Mouse (Mus musculus) Patski (cell line): Measurements from ENCODE around the gene Carmil3. TPM values are rescaled to one million over a fixed set of nuclear protein-coding genes. Genes with fewer than 3 reads are reported as not detected.

Experiments used
- ATAC-seq: fragments of 100-300 bp; one replicate; pipeline ENCODE4 v1.8.0; 2021
- CTCF ChIA-PET: fragments of 350-600 bp; sonication (Branson Sonifier 250); formaldehyde crosslinking; loops from one replicate; lab custom pipeline; 2022; ENCODE audit warnings: inconsistent platforms; lab: Charles Lee
- POLR2A ChIA-PET: fragments of 350-600 bp; sonication (Branson Sonifier 250); formaldehyde crosslinking; loops from one replicate; lab custom pipeline; 2022; ENCODE audit warnings: antibody characterized with exemption, inconsistent platforms; lab: Charles Lee
- DNase-seq: peaks from one replicate; pipeline ENCODE4 v3.0.0-alpha.2; 2011; ENCODE audit warnings: low read depth, low spot score
- H3K27me3 ChIP-seq: fragments of 371-371 bp; one replicate; pipeline ENCODE4 v1.5.1; 2021
- CTCF ChIP-seq: fragments of 100-300 bp; IDR thresholded peaks from one replicate; pipeline ENCODE4 v1.5.1; 2021
- in situ Hi-C: fragments of 300-500 bp; cut with MboI; formaldehyde crosslinking; loops from 3 replicates; pipeline ENCODE4 v1.11.1; 2018; ENCODE audit warnings: low pct_unique_long_range_greater_than_20kb, mixed read lengths
- polyA plus RNA-seq: library from polyadenylated mRNA; unstranded; gene quantifications from one replicate; pipeline ENCODE4 v1.2.3, GENCODE M21; 2021

Gene Carmil3
- polyA plus RNA-seq, 1 experiment from 2014 or later, result 2.6 TPM

DNA sequence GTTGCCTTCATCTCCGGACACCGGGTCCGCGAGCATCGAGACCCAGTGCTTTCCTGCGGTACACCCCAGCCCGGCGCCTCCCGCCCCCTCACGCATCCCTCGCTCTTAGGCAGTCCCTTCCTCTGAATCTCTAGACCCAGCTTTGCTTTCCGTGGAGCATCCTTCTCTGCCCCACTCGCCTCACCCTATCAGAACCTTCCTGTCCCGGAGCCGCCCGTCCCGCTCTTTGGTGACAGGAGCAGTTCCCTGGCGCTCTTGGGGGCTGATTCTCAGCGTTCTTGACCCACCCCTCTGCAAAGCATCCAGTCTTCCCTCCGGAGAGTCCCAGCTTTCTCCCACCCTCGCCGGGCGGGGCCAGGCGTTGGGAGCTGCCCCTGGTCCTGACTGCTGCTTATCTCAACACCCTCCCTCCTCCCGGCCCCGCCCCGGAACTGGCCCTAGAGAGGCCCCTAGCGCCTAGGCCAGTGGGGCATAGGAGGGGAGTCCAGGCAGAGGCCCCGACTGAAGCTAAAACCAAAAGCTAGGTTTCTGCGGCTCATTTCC is 911 bp downstream of the Carmil3 start:
- no peaks in the 10 kb centered on the region for H3K27me3 ChIP-seq
- in situ Hi-C loops, result loop anchor here (10.0 kb wide), 2 partner anchors 63 to 123 kb away; partner anchors contain the start of gene Rec8
- ChIA-PET CTCF (interaction anchor here (0.9 to 2.3 kb wide), 3 partner anchors 12 to 63 kb away, joined by 3 to 15 read pairs (median 4); partner anchors contain the start of gene Dhrs4), POLR2A (interaction anchor here (0.5 to 1.7 kb wide), 2 partner anchors 12 to 181 kb away, joined by 3 to 5 read pairs; no protein-coding TSS in a partner anchor)
- DNase-seq (no peak), ATAC-seq (peak; percentile 49)
- TF ChIP-seq CTCF, result no peak

DNA sequence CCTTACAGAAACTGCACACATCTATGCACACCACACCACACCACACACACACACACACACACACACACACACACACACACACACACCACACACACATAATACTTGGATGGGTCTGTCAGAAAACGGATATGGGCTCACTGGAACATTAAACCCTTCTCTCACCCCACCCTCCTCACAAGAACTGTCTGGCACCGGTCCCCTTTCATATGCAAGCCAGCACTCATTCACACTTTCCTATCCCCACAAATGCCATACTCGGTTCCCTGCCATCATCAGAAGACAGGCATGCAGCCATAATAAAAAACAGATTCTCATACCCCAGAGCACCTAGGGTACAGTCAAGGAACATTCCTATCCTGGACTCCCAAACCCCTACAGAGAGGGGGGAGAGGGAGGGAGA is 1.7 kb downstream of the Carmil3 start:
- in situ Hi-C loops, result loop anchor here (10.0 kb wide), 2 partner anchors 63 to 123 kb away; partner anchors contain the start of gene Rec8
- H3K27me3 ChIP-seq, result no peaks in the 10 kb centered on the region
- DNase-seq, result no peak
- no peak for ATAC-seq
- TF ChIP-seq CTCF, result no peak
- POLR2A ChIA-PET, result no interaction called here
- CTCF ChIA-PET, result interaction anchor here (1.3 to 2.3 kb wide), 2 partner anchors 13 to 62 kb away, joined by 4 to 15 read pairs; partner anchors contain the start of gene Dhrs4

DNA sequence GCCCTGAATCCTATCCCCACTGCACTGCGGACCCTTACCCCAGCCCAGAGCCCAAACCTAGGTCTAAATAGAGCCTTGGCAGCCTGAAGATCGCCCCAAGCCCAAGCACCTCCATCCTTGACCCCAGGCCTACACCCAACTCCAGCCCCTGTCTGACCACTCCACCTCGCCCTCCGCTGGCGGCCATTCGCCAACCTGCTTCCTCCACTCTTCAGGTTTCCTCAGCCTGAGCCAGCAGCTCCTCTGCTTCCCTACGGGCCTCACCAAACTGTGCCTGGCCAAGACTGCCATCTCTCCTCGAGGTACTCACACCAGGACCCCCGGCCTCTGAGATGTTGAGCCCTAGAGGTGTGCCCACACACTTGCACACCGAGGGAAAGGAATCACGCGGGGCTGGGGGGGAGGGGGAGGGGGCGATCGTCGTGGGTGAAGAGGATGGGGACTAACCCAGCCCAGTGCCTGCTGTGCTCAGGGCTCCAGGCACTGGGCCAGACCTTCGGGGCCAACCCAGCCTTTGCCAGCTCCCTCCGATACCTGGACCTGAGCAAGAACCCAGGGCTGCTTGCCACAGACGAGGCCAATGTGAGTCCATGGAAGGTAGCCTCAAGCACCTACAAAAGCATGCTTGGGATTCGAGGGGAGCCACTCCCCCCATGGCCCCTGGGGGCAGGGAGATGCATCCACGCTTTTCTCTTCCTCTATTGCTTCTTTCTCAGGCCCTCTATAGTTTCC is 5.2 kb downstream of the Carmil3 start:
- in situ Hi-C loops, result loop anchor here (10.0 kb wide), 2 partner anchors 59 to 119 kb away; partner anchors contain the start of gene Rec8
- ChIA-PET CTCF (interaction anchor here (1.1 kb wide), 1 partner anchor 17 kb away, joined by 4 read pairs; the partner anchor contains the start of gene Dhrs4), POLR2A (no interaction called here)
- no peak for DNase-seq
- no peaks in the 10 kb centered on the region for H3K27me3 ChIP-seq
- no peak for TF ChIP-seq CTCF
- no peak for ATAC-seq

DNA sequence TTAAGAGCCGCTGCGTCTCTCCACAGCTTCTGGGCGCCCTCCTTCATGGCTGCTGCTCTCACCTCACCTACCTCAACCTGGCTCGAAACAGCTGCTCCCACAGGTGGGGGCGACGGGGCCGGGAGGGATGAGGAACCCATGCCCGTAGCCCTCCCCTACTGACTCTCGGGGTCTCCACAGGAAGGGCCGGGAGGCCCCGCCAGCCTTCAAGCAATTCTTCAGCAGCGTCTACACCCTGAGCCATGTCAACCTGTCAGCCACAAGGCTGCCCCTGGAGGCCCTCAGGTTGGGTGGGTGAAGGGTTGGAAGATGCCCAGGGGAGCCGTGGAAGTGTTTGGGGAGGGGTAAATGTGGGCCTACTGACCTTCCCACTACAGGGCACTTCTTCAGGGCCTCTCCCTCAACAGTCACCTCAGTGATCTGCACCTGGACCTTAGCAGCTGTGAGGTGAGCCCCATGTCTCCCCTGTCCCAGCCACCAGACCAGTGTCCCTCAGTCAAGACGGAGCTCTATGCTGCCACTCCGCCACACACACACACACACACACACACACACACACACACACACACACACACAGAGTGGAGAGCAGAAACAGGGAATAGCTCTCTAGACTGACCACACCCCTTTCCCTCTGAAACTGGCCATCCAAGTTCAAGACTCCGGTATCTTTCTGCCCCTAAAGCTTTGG is 6.5 kb downstream of the Carmil3 start:
- in situ Hi-C loops, result loop anchor here (10.0 kb wide), 2 partner anchors 58 to 118 kb away; partner anchors contain the start of gene Rec8
- no peaks in the 10 kb centered on the region for H3K27me3 ChIP-seq
- DNase-seq, result no peak
- no peak for TF ChIP-seq CTCF
- POLR2A ChIA-PET, result interaction anchor here (0.9 to 1.1 kb wide), 2 partner anchors 48 to 63 kb away, joined by 4 to 5 read pairs; partner anchors contain the start of genes A730061H03Rik and Dcaf11
- CTCF ChIA-PET, result interaction anchor here (0.9 to 2.4 kb wide), 10 partner anchors 28 to 375 kb away, joined by 3 to 30 read pairs (median 4); partner anchors contain the start of genes Fitm1, Nrl and Pck2
- ATAC-seq, result no peak

DNA sequence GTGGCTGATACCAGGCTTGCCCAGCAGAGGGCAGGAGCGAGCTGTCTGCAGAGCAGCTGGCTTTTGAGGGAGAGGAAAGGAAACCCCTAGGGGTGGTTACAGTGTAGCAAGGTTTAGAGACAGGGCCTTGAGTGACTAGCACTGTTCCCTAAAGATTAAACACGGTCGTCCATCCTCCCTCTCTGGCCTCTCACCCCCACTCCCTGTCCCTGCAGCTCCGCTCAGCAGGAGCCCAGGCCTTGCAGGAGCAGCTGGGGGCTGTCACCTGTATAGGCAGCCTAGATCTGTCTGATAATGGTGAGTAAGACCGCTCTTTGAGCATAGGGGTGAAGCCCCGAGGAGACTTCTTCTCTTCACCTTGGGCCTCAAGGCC is 7.0 kb downstream of the Carmil3 start:
- CTCF ChIA-PET, result interaction anchor here (0.9 to 2.4 kb wide), 10 partner anchors 27 to 376 kb away, joined by 3 to 30 read pairs (median 4); partner anchors contain the start of genes Fitm1, Nrl and Pck2
- H3K27me3 ChIP-seq, result peaks cover 3% of the 10 kb centered on the region
- POLR2A ChIA-PET, result interaction anchor here (0.9 to 1.1 kb wide), 2 partner anchors 47 to 63 kb away, joined by 4 to 5 read pairs; partner anchors contain the start of genes A730061H03Rik and Dcaf11
- in situ Hi-C loops, result loop anchor here (10.0 kb wide), 2 partner anchors 57 to 117 kb away; partner anchors contain the start of gene Rec8
- TF ChIP-seq CTCF, result no peak
- peak; percentile 27 for DNase-seq
- peak; percentile 52 for ATAC-seq

DNA sequence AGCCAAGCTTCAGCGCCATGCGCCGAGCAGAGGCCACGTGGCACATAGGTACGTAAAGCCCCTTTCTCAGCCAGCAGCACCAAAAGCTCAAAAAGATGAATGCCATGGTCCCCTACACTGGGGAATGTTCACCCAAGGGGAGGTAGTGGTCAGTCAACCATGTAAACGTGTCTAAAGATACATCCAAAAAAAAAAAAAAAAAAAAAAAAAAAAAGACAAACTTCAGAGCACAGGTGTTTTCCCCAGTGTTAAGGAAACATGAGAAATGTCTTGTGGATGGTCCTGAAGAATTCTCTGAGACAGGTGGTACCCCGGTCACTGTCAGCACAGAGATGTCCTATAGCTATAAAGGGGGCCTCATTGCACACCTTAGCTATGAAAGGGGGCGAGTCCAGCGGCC is 15.2 kb downstream of the Carmil3 start:
- POLR2A ChIA-PET, result no interaction called here
- in situ Hi-C loops, result no loop called here
- DNase-seq (no peak), ATAC-seq (no peak)
- TF ChIP-seq CTCF, result no peak
- CTCF ChIA-PET, result interaction anchor here (0.6 kb wide), 1 partner anchor 511 kb away, joined by 3 read pairs; no protein-coding TSS in a partner anchor
- H3K27me3 ChIP-seq, result peaks cover 51% of the 10 kb centered on the region

DNA sequence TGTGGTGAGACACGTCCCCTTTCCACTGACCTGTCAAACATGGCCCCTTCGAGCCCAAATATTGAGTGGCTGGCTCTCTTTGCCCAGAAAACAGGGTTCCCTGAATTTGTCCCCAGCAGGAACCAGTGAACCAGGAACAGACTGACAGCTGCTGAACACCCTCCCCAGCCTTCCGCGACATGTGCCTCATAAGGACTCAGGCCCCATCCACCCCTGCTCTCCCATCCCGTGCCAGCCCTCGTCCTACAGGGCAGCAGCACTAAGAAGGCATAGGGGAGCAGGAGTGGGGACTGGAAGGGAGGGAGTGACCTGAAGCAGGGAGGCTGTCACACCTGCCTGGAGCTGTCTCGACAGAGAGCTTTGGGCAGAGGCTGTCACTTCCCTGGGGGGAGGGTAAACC is 17.4 kb downstream of the Carmil3 start:
- TF ChIP-seq CTCF, result no peak
- ATAC-seq, result no peak
- CTCF ChIA-PET, result interaction anchor here (1.4 to 1.7 kb wide), 2 partner anchors 17 to 28 kb away, joined by 3 to 4 read pairs; partner anchors contain the start of gene Carmil3
- peaks cover 68% of the 10 kb centered on the region for H3K27me3 ChIP-seq
- in situ Hi-C loops, result no loop called here
- POLR2A ChIA-PET, result no interaction called here
- no peak for DNase-seq

DNA sequence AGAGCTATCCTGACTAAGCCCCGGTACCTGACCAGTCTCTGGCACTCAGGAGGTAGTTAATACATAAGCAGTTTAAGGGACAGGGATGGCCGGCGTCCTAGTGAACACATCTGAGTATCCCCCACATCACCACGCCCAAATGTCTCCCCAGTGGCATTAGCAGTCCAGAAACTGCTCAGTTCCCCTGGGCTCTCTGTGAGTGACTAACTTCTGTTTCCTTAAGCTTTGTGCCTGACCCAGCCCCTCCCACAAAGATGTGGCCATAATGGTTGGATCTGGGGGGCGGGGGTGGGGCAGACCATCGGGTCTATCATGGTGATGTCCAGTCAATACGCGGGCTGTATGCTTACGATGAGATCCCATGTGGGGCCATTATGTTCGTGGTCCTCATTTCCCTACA is 19.1 kb downstream of the Carmil3 start:
- peaks cover 74% of the 10 kb centered on the region for H3K27me3 ChIP-seq
- in situ Hi-C loops, result no loop called here
- TF ChIP-seq CTCF, result no peak
- DNase-seq, result no peak
- POLR2A ChIA-PET, result no interaction called here
- CTCF ChIA-PET, result no interaction called here
- ATAC-seq, result no peak

DNA sequence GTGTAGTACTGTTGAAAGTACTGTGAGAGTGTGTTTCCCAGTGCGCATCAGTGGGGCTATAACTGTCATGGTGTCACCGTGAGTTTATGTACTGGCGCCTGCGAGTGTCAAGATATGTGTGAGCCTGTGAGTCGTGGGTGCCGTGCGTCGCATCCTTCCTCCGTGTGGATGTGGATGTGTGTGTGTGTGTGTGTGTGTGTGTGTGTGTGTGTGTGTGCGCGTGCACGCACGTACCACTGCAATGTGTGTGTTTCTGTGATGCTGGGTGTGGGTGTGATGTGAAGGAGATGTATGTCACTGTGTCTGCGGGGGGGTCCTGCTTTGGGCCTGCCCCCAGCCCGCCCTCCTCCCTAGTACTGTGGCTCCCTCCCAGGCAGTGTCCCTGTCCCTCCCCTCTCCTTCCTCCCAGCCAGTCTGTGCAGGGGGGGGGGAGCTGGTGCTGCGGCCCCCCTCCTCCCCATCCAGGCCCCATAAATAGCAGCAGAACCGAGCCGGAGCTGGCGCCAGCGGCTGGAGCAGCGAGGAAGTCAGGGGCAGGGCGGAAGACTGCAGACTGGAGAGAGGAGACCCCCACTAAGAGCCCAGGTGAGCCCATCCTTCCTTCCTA is 19.8 kb downstream of the Carmil3 start, which contains the start of gene Cpne6:
Gene Cpne6, plus strand, starts transcription at position 321 of the 607 bp plus-strand sequence.
- ChIA-PET POLR2A (no interaction called here), CTCF (no interaction called here)
- no peak for ATAC-seq
- H3K27me3 ChIP-seq, result peaks cover 72% of the 10 kb centered on the region
- in situ Hi-C loops, result no loop called here
- DNase-seq, result no peak
- TF ChIP-seq CTCF, result no peak

DNA sequence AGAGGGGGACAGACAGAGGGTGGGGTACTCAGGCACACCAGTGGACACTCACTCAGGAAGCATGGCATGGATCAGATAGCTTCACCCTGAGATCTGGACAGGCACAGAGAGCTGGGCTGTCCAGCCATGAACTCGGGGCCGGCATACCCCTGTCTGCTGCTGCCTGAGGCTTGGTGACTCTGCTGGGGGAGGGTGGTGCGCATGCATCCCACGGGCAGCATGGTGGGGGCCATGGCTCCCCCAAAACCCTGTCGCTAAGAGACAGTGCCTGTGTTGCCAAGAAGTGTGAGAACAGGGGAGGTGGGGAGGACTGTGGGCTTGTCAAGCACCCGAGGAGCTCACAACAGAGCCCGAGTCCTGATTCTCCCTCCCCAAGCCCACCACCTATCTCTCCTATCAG is 20.6 kb downstream of the Carmil3 start:
- in situ Hi-C loops, result no loop called here
- POLR2A ChIA-PET, result no interaction called here
- TF ChIP-seq CTCF, result no peak
- ATAC-seq (peak; percentile 12), DNase-seq (no peak)
- H3K27me3 ChIP-seq, result peaks cover 81% of the 10 kb centered on the region
- CTCF ChIA-PET, result no interaction called here
